Mouse (Mus musculus) testis, postnatal 10 days (tissue): ENCODE results near the gene Gfod1.

Experiments
- DNase-seq: peaks from one replicate; pipeline ENCODE4 v3.0.0; 2021; ENCODE audit warnings: low spot score

Gene Gfod1

GRCm38 (mm10) chr13:43200473-43200872 is 103.5 kb downstream of the Gfod1 start:
- DNase-seq: peak; percentile 49

- peak; percentile 72 for DNase-seq
These were observed 104.2 kb downstream of the Gfod1 start for GRCm38 (mm10) chr13:43199749-43200148.

- DNase-seq: no peak
These were observed 104.7 kb downstream of the Gfod1 start for GRCm38 (mm10) chr13:43199282-43199681.

- DNase-seq: no peak
These were observed 106.8 kb downstream of the Gfod1 start for GRCm38 (mm10) chr13:43197187-43197586.

GRCm38 (mm10) chr13:43196000-43196399 is 108.0 kb downstream of the Gfod1 start:
- DNase-seq: no peak

- DNase-seq: no peak
These were observed 110.0 kb downstream of the Gfod1 start for GRCm38 (mm10) chr13:43193932-43194331.

GRCm38 (mm10) chr13:43193266-43193665 is 110.7 kb downstream of the Gfod1 start:
- DNase-seq: no peak

- DNase-seq: peak; percentile 58
These were observed 112.2 kb downstream of the Gfod1 start for GRCm38 (mm10) chr13:43191741-43192192.

- DNase-seq: no peak
These were observed 112.7 kb downstream of the Gfod1 start for GRCm38 (mm10) chr13:43191290-43191689.

- DNase-seq: no peak
These were observed 116.2 kb downstream of the Gfod1 start for GRCm38 (mm10) chr13:43187736-43188135.

- DNase-seq: no peak
These were observed 120.5 kb downstream of the Gfod1 start for GRCm38 (mm10) chr13:43183248-43184055.

- peak; percentile 93 for DNase-seq
These were observed 121.3 kb downstream of the Gfod1 start for GRCm38 (mm10) chr13:43182465-43183201.

GRCm38 (mm10) chr13:43181104-43181503 is 122.9 kb downstream of the Gfod1 start:
- DNase-seq: no peak

GRCm38 (mm10) chr13:43177317-43177716 is 126.7 kb downstream of the Gfod1 start:
- DNase-seq: no peak

- DNase-seq: no peak
These were observed 127.3 kb downstream of the Gfod1 start for GRCm38 (mm10) chr13:43176676-43177075.

- DNase-seq: peak; percentile 80
These were observed 130.7 kb downstream of the Gfod1 start for GRCm38 (mm10) chr13:43173262-43173661.

- peak; percentile 66 for DNase-seq
These were observed 131.8 kb downstream of the Gfod1 start for GRCm38 (mm10) chr13:43172036-43172713.

GRCm38 (mm10) chr13:43171020-43171710 is 132.8 kb downstream of the Gfod1 start, which contains the start of gene Tbc1d7:
Tbc1d7 (minus strand) TSS chr13:43171501.
- DNase-seq: peak; percentile 99

- no peak for DNase-seq
These were observed 136.3 kb downstream of the Gfod1 start for GRCm38 (mm10) chr13:43167721-43168120.

GRCm38 (mm10) chr13:43159429-43159828 is 144.5 kb downstream of the Gfod1 start:
- no peak for DNase-seq

- no peak for DNase-seq
These were observed 145.7 kb downstream of the Gfod1 start for GRCm38 (mm10) chr13:43158281-43158680.

- DNase-seq: no peak
These were observed 146.6 kb downstream of the Gfod1 start for GRCm38 (mm10) chr13:43157370-43157769.
